Mouse (Mus musculus) heart, adult 18-20 months (tissue): ENCODE measurements around the gene Fry. TPM values are rescaled to one million over a fixed set of nuclear protein-coding genes. Genes with fewer than 3 reads are reported as not detected.
"Not testable (repeated sequence)": the region's sequence is repeated elsewhere in the genome, so short reads cannot be mapped to it uniquely, and the experiment has no call there.

ENCODE experiments used
- DNase-seq, 2 experiments: peaks; one replicate each; pipeline ENCODE4 v3.0.0; 2021 to 2022; ENCODE audit warnings: mixed read lengths in 1 of 2
- total RNA-seq, 2 experiments: library from RNA; stranded (reverse); gene quantifications; 2 replicates each; pipeline ENCODE4 v1.2.3; 2021

Fry gene
- total RNA-seq, 2 experiments from 2014 or later = 97.6 to 122 TPM

GRCm38 (mm10) chr5:150457165-150457903 is 338.9 kb downstream of the Fry start:
- peak in 1 of 2 experiments; percentile 78 for DNase-seq

- peak; percentile 72 to 76 for DNase-seq
Observed at GRCm38 (mm10) chr5:150457904-150458739, 339.7 kb downstream of the Fry start.

- DNase-seq = no peak
Observed at GRCm38 (mm10) chr5:150459801-150460200, 341.4 kb downstream of the Fry start.

- no peak for DNase-seq
Observed at GRCm38 (mm10) chr5:150464721-150465120, 346.3 kb downstream of the Fry start.

- DNase-seq = peak; percentile 54 to 66
Observed at GRCm38 (mm10) chr5:150465218-150465617, 346.8 kb downstream of the Fry start.

GRCm38 (mm10) chr5:150466132-150466531 is 347.7 kb downstream of the Fry start:
- peak; percentile 92 to 97 for DNase-seq

GRCm38 (mm10) chr5:150468431-150468830 is 350.0 kb downstream of the Fry start:
- peak; percentile 53 to 87 for DNase-seq

- no peak for DNase-seq
Observed at GRCm38 (mm10) chr5:150477364-150477763, 358.9 kb downstream of the Fry start.

GRCm38 (mm10) chr5:150478612-150479011 is 360.2 kb downstream of the Fry start:
- peak; percentile 31 to 60 for DNase-seq

- peak; percentile 70 to 79 for DNase-seq
Observed at GRCm38 (mm10) chr5:150485198-150485597, 366.8 kb downstream of the Fry start.

- DNase-seq = no peak
Observed at GRCm38 (mm10) chr5:150490285-150490684, 371.8 kb downstream of the Fry start.

- no peak for DNase-seq
Observed at GRCm38 (mm10) chr5:150490821-150491220, 372.4 kb downstream of the Fry start.

GRCm38 (mm10) chr5:150491573-150492173 is 373.2 kb downstream of the Fry start:
- not testable (repeated sequence) for DNase-seq

GRCm38 (mm10) chr5:150495792-150496191 is 377.3 kb downstream of the Fry start:
- DNase-seq = peak; percentile 20 to 76

GRCm38 (mm10) chr5:150510451-150511225 is 392.2 kb downstream of the Fry start:
- DNase-seq = no peak

- no peak for DNase-seq
Observed at GRCm38 (mm10) chr5:150513264-150513663, 394.8 kb downstream of the Fry start.

- DNase-seq = no peak
Observed at GRCm38 (mm10) chr5:150514027-150514426, 395.6 kb downstream of the Fry start.

GRCm38 (mm10) chr5:150518064-150518463 is 399.6 kb downstream of the Fry start, which contains the start of gene Zar1l:
Gene Zar1l (minus strand): TSS chr5:150518164.
- no peak for DNase-seq

- DNase-seq = peak in 1 of 2 experiments; percentile 20
Observed at GRCm38 (mm10) chr5:150519551-150519950, 401.1 kb downstream of the Fry start.

GRCm38 (mm10) chr5:150521937-150522866 is 403.8 kb downstream of the Fry start, which contains the start of gene Brca2:
Gene Brca2 (plus strand): TSS chr5:150522630.
- peak; percentile 92 to 94 for DNase-seq

- DNase-seq = no peak
Observed at GRCm38 (mm10) chr5:150522867-150523234, 404.4 kb downstream of the Fry start.
